Mouse (Mus musculus): ENCODE measurements around the gene Cnot11.
"Not testable (repeated sequence)": the region's sequence is repeated elsewhere in the genome, so short reads cannot be mapped to it uniquely, and the experiment has no call there.

Gene Cnot11

GRCm38 (mm10) chr1:39579139-39579538 is 44.3 kb downstream of the Cnot11 start:
- DNase-seq (ENCODE audit: low spot score in 2 of 2) = no peak

- no peak for DNase-seq (ENCODE audit: low spot score in 2 of 2)
Measured at GRCm38 (mm10) chr1:39581215-39581614, 46.4 kb downstream of the Cnot11 start.

- no peak for DNase-seq (ENCODE audit: low spot score in 2 of 2)
Measured at GRCm38 (mm10) chr1:39583173-39583572, 48.4 kb downstream of the Cnot11 start.

GRCm38 (mm10) chr1:39585416-39585815 is 50.6 kb downstream of the Cnot11 start:
- DNase-seq (ENCODE audit: low spot score in 2 of 2) = no peak

- no peak for DNase-seq (ENCODE audit: low spot score in 2 of 2)
Measured at GRCm38 (mm10) chr1:39590193-39590592, 55.4 kb downstream of the Cnot11 start.

DNA sequence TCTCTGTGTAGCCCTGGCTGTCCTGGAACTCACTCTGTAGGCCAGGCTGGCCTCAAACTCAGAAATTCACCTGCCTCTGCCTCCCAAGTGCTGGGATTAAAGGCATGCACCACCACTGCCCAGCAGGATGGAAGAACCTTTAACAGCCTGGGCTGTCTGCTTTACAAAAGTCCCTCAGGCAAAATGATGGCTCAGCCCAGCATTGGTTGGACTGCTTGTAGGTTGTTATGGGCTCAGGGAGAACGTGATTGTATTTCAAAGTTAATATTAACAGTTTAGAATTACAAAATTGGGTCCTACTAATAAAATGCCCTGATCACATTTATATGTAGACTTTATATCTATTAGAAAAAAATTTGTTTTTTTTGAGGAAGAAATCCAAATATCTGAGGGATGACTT is 56.8 kb downstream of the Cnot11 start:
- not testable (repeated sequence) for DNase-seq (ENCODE audit: low spot score in 2 of 2)

DNA sequence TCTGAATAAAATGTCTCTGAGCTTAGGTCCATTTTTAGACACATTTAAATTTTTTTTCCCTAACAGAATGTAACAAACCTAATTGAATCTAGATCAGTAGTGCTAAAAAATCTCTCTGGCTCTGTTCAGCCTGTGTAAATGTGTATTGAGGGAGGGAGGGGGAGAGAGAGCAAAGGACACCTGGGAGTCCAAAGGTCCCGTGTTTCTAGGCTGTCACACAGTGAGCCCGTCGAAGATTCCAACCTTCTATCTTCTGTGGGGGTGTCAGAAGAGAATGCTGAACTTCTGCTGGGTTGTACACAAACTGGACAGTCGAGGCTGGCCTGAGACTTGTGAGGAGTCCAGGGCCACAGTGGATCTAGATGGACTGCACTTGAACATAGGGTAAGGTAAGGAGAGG is 57.3 kb downstream of the Cnot11 start:
- no peak for DNase-seq (ENCODE audit: low spot score in 2 of 2)

GRCm38 (mm10) chr1:39593836-39594235 is 59.0 kb downstream of the Cnot11 start:
- no peak for DNase-seq (ENCODE audit: low spot score in 2 of 2)

Data from spleen, postnatal 14 days (tissue).